Mouse (Mus musculus): Measurements from ENCODE around the gene Krt10.

DNA sequence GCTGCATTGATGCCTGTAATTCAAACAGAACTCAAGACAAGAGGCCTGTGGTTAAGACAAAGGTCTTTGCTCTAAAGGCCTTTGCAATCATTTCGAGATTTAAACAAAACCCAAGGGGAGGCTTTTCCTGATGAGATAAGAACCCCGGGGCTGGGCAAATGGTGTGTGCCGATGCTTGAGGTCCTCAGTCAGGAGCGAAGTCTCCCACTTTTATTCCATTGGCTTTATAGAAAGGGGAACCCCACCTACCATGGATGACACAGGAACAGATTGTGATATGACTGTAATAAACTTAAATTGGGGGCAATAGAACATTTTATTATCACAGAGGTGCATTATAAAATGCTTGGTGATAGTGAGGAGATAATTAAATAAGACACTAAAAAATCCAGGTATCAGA is 47.5 kb upstream of the Krt10 start:
- TF ChIP-seq POLR2A (IDR thresholded peaks at IDR 0.05; ENCODE audit: control insufficient read depth, low read depth, low read length) (no peak), CTCF (IDR thresholded peaks at IDR 0.05; ENCODE audit: control insufficient read depth, insufficient read depth, insufficient replicate concordance, low read depth, low read length) (no peak)
